Mouse (Mus musculus): ENCODE measurements around the gene Chchd5. TPM values are rescaled to one million over a fixed set of nuclear protein-coding genes. Genes with fewer than 3 reads are reported as not detected.

Gene Chchd5
- 10 to 100 TPM in 2 of 4 experiments, 1 to 10 TPM in 2; 8.5 to 11.0 (median 9.5) TPM for total RNA-seq (2022)

DNA sequence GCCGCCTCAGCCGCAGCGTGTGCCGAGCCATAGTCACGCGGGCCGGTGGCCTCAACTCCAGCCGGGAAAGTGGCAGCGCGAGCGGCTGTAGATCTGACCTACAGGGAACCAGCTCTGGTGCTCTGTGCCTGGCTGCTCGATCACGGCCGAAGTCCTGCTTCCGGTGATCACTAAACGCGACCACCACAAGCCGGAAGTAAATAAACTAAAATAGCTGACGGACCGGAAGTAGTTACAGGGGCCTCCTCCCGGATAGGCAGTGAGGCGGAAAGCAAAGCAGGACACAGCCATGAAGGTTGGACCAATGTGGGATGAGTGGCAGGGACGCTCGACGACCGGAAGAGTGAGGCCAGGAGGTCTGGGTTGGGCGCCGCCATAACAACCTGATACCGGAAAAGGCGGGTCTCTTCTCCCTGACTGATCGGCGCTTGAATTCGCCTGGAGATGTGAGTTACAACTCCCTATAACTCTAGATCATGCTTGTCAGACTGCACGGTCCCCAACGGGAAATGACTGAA, at the start of gene Chchd5:
Gene Chchd5, plus strand, starts transcription at position 289 of the 518 bp plus-strand sequence.
- peak; percentile 86 to 93 for DNase-seq (ENCODE audit: low spot score in 2 of 2)

DNA sequence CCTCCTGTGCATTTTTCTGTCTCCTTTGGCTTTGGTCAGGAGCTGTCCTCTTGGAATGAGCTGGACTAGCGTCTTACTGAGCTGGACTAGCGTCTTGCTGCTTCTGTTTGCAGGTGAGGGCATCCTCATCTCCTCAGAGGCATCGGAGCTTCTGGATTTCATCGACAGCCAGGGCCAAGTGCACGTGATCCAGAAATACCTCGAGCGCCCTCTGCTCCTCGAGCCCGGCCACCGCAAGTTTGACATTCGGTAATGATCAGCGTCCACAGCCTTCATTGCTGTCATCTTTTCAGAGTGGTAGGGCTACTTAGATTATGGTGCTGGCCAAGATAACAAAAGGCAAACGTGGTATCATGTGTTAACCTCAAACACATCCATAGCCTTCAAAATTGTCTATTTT, 48.4 kb upstream of the Chchd5 start:
- DNase-seq (ENCODE audit: low spot score in 2 of 2): no peak

DNA sequence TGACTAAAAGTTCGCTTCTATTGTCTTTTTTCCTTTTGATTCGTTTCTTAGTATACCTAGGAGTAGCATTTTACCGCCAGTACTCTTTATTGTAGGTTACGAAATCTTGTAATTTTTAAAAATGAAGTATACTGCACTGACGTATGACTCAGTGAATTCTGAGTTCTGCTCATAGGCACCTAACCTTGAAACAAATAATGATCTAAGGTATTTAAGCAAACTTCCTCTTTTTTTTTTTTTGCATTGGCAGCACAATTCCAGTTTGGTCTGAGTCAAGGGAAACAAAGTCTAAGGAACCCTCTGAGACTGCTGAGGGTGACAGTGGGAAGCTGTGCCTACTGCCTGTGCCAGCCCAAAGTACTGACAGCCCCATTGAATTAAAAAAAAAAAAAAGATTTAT, 46.0 kb upstream of the Chchd5 start:
- DNase-seq (ENCODE audit: low spot score in 2 of 2): no peak

DNA sequence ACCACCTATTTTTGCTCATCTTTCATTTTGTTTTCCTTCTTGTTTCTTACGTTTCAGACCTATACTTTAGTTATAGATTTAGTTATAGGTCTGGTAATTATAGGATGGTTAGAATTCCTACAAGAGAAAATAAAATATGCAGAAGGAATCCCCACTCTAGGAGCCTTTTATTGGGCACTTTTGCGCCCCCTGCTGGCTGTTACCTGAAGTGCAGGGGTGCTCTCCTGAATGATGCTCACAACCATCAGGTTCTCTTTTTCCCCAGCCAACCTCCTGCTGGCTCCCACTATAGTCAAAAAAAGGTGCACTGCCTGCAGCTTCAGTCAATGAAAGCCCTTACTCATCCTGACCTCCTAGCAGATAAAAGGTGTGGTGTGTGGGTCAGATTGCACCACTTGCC, 44.5 kb upstream of the Chchd5 start:
- no peak for DNase-seq (ENCODE audit: low spot score in 2 of 2)

GRCm38 (mm10) chr2:129087520-129087919, 42.0 kb upstream of the Chchd5 start:
- no peak for DNase-seq (ENCODE audit: low spot score in 2 of 2)

DNA sequence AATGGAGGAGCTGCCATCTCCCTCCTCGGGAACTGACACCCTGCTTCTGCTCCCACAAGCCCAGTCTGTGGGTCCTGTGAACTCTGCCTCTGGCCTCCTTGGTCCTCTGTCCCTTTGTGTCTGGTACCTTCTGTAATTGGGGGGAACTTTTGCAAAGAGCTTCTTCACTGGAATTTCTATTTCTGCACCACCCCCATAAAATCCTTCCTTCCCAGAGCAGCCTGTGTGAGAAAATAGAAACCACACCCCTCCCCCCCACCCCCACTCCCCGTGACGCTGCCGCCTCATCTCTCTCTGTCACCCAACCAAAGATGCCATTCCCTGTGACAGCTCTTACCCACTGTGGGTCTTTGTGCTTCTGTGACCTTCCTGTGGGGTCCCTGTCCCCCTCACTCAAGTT, 39.1 kb upstream of the Chchd5 start:
- DNase-seq (ENCODE audit: low spot score in 2 of 2): no peak

DNA sequence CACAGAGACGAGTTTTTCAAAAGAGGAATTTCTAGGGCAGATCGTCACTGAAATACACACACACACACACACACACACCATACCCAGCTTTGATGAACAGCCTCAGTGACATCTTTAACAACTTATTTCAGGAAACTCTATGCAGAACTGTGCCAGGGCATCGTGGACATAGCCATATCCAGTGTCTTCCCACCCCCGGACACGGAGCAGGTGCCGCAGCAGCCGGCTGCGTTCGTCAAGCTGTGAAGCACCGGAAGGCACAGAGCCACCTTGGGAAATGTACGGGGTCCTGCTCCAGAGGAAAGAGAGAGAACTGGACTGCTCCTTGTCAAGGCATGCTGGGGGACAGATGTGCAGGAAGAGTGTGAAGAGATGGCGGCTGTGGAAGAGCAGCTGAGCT, 36.7 kb upstream of the Chchd5 start:
- no peak for DNase-seq (ENCODE audit: low spot score in 2 of 2)

GRCm38 (mm10) chr2:129093926-129094724, 35.4 kb upstream of the Chchd5 start:
- DNase-seq (ENCODE audit: low spot score in 2 of 2): no peak

DNA sequence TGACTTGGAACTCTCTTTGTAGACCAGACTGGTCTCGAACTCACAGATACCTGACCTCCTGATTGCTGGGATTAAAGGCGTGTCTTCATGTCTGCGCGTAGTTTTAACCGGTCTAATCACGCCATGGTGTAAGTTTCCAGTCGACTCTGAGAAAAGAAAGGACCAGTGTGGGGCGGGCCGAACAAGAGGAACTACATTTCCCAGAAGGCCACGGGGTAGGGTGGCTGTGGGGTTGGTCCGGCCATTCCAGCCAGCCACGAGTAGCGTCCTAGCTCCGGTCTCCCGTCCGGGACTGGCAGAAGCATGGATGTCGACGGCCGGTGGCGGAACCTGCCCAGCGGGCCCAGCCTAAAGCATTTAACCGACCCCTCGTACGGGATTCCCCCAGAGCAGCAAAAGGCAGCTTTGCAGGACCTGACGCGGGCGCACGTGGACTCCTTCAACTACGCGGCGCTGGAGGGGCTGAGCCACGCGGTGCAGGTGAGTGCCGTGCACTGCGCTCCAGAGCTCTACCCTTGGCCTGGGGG, 28.7 kb upstream of the Chchd5 start, which contains the start of gene Polr1b:
Gene Polr1b, plus strand, starts transcription at position 212 of the 527 bp plus-strand sequence.
- DNase-seq (ENCODE audit: low spot score in 2 of 2): peak; percentile 89 to 91

DNA sequence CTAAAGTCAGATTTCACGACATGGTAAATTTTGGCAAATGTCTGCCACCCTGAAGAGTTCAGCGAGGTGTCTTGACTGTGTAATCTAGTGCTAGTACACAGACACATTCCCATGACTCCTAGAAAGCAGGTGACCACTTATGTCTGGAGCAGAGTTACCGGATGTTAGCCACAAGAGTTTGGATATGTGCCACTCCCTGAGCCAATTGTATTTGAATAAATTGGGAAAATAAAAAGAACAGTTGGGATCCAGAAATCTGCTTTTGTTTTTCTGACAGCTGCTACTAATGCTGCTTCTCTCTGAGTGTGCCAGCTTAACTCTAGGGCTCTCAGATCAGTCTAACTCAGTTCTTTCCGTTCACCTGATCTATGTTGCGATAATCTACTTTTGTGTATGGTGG, 16.6 kb upstream of the Chchd5 start:
- DNase-seq (ENCODE audit: low spot score in 2 of 2): no peak

- peak in 1 of 2 experiments; percentile 29 for DNase-seq (ENCODE audit: low spot score in 2 of 2)
These were observed 13.7 kb upstream of the Chchd5 start for GRCm38 (mm10) chr2:129115706-129116367.

GRCm38 (mm10) chr2:129116368-129116739, 13.1 kb upstream of the Chchd5 start:
- no peak for DNase-seq (ENCODE audit: low spot score in 2 of 2)

- no peak for DNase-seq (ENCODE audit: low spot score in 2 of 2)
These were observed 11.4 kb upstream of the Chchd5 start for GRCm38 (mm10) chr2:129118061-129118460.

DNA sequence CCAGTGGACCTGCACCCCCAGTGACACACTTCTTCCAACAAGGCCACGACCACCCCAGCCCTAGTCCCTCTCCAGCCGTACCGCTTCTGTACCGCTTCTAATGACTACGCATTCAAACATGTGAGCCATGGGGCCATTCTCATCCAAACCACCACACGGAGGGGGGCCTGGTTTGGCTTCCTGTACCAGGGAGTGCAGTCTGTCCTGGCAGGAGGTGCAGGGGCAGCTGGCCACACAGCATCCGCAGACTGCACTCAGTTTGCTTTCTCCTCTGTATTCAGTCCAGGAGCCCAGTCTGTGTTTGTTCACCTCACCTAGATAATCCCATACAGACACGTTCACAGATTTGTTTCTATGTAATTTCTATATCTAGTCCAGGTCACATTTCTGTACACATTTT, 7.5 kb upstream of the Chchd5 start:
- DNase-seq (ENCODE audit: low spot score in 2 of 2): no peak

DNA sequence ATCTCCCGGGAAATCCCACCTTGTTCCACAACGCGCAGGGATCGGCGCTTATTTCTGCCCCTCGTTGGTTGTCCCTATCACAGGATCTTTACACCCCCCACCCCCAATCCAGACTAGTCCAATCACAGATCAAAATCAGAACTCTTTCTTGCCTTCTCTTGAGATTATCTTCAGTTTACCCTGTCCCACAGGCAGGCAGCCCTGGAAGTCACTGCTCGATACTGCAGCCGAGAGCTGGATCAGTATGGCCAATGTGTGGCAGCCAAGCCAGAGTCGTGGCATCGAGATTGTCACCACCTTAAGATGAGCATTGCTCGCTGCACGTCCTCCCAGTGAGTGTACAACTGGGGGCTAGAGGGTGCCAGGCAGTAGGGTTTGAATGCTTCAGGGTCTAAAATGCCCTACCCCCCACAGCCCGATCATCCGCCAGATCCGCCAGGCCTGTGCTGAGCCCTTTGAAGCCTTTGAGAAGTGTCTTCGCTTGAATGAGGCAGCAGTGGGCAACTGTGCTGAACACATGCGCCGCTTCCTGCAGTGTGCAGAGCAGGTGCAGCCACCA, 566 bp downstream of the Chchd5 start:
- DNase-seq (ENCODE audit: low spot score in 2 of 2): no peak

DNA sequence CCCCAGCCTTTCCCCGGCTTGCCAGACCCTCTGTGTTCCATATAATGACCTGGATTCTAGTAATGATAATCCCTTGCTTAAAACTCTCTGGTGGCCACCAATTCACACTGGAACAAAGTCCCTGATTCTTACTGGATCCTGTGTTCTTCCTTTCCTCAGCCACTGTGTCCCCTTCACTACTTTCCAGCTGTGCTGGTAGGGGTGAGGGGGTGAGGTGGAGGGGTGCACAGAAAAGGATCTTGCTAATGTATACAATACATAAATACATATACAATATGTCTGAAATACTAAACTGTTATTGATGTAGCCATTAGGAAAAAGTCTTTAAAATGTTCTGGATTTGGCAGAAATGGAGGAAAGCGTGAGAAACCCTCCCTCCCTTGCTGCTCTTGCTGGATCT, 1.3 kb downstream of the Chchd5 start:
- DNase-seq (ENCODE audit: low spot score in 2 of 2): no peak

DNA sequence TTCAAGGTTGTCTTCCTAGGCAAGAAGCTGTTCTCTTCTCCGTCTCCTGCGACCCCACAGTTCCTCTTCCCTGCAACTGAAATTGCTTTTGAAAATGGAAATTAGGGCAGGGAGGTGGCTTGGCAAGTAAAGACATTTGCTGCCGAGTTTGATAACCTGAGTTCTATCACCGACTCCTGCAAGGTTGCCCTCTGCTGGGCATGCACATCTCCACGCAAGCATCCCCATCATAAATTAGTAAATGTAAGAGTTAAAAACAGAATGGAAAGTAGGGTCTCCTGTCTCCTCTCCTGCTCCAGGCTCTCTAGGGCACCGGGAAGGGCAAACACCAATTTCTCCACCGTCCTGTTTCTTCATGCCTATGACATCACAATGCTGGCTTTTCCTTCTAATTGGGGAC, 2.7 kb downstream of the Chchd5 start:
- no peak for DNase-seq (ENCODE audit: low spot score in 2 of 2)

GRCm38 (mm10) chr2:129133006-129133805, 3.7 kb downstream of the Chchd5 start:
- no peak for DNase-seq (ENCODE audit: low spot score in 2 of 2)

- no peak for DNase-seq (ENCODE audit: low spot score in 2 of 2)
These were observed 10.4 kb downstream of the Chchd5 start for GRCm38 (mm10) chr2:129139906-129140305.

DNA sequence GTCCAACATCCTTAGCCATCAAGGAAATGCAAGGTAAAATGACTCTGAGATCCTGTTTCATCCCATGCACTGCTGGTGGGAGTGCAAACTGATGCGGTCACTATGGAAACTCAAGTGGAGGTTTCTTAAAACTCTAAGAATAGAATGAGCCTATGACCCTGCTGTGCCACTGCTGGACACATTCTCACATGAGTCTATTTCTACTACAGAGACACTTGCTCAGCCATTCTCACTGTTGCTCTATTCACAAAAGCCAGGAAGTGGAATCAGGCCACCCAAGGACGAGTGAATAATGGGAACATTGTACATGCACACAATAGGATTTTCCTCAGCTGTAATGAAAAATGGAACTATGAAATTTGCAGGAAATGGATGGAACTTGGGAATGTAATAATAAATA, 19.3 kb downstream of the Chchd5 start:
- no peak for DNase-seq (ENCODE audit: low spot score in 2 of 2)

DNA sequence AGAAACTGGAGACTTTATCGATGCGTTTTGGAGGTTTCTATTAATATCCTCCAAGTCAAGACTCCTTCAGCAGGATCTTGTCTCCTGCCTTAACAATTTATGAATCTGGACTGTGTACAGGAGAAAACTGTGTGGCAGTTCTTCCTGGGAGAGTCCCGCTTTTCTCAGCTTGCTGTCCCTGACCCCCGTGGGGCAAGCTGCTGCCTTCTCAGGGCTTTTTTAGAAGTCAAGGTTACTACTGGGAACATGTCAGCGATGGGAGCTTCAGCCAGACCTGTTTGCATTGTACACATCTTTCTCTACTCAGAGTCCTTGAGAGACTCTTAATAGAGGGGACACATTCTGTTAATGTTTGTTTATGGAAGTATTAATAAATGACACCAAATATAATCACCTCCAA, 20.9 kb downstream of the Chchd5 start:
- no peak for DNase-seq (ENCODE audit: low spot score in 2 of 2)
